Mouse (Mus musculus) central nervous system, embryonic 14 days (tissue): ENCODE measurements around the gene Hes1. TPM values are rescaled to one million over a fixed set of nuclear protein-coding genes. Genes with fewer than 3 reads are reported as not detected.

Experiments
- polyA plus RNA-seq: library from polyadenylated mRNA; depleted of rRNA; stranded (reverse); fragments of >200 nt; gene quantifications from 2 replicates; pipeline ENCODE4 v1.2.3, GENCODE M21; 2012; rRNA removed

The Hes1 gene
- 55.5 and 55.8 TPM in 2 replicates for polyA plus RNA-seq

DNA sequence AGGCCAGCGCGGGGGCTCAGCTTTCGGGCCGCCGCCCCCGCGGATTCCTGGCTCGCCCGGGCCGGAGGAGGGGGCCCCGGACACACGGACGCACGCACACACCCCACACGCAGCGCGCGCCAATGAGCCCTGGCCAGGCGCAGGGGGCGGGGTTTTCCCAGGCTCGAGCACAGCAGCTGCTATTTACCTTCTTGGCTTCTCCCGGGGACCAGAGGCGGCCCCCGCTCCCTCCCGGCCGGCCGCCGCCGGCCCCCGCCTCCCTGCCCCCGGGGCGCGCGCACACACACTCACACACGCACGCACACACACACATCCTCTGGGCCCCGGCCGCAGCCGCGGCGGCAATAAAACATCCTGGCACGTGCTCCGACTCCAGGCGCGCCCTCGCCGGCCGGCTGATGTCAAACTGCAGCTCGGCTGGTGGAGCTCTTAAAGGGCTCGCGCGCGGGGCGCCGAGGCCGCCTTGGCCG, at the start of gene Hes1:
Hes1 (plus strand) TSS at position 401 of the 470 bp plus-strand sequence.

Other genes starting within 250 kb of the Hes1 start
- 0.01 TPM in 1 of 2 replicates, not detected in the other for gene Cpn2, start 203.1 kb downstream of the Hes1 start, polyA plus RNA-seq
- 0.32 and 0.48 TPM in 2 replicates for gene Lrrc15, start 218.9 kb downstream of the Hes1 start, polyA plus RNA-seq
- 0.29 and 0.54 TPM in 2 replicates for gene Gp5, start 246.4 kb downstream of the Hes1 start, polyA plus RNA-seq